Mouse (Mus musculus): ENCODE data around the gene Rs1.
"Not testable (repeated sequence)": the region's sequence is repeated elsewhere in the genome, so short reads cannot be mapped to it uniquely, and the experiment has no call there.

The Rs1 gene

GRCm38 (mm10) chrX:160767713-160768112 is at the start of gene Rs1:
TSS of gene Rs1 (plus strand) at chrX:160768013.
- no peak for DNase-seq (ENCODE audit: low spot score in 2 of 2)

- no peak for DNase-seq (ENCODE audit: low spot score in 2 of 2)
These were observed 32.2 kb upstream of the Rs1 start, which contains the start of gene Ppef1 for GRCm38 (mm10) chrX:160735650-160736049. TSS of gene Ppef1 (minus strand) at chrX:160735765.

GRCm38 (mm10) chrX:160745399-160745798 is 22.4 kb upstream of the Rs1 start:
- no peak for DNase-seq (ENCODE audit: low spot score in 2 of 2)

GRCm38 (mm10) chrX:160748653-160749052 is 19.2 kb upstream of the Rs1 start:
- no peak for DNase-seq (ENCODE audit: low spot score in 2 of 2)

GRCm38 (mm10) chrX:160750808-160751207 is 17.0 kb upstream of the Rs1 start:
- no peak for DNase-seq (ENCODE audit: low spot score in 2 of 2)

GRCm38 (mm10) chrX:160765389-160766232 is 2.2 kb upstream of the Rs1 start:
- peak; percentile 84 to 88 for DNase-seq (ENCODE audit: low spot score in 2 of 2)

- DNase-seq (ENCODE audit: low spot score in 2 of 2): peak in 1 of 2 experiments; percentile 6
These were observed 1.6 kb upstream of the Rs1 start for GRCm38 (mm10) chrX:160766233-160766616.

GRCm38 (mm10) chrX:160769622-160770021 is 1.8 kb downstream of the Rs1 start:
- not testable (repeated sequence) for DNase-seq (ENCODE audit: low spot score in 2 of 2)

- DNase-seq (ENCODE audit: low spot score in 2 of 2): no peak
These were observed 5.2 kb downstream of the Rs1 start for GRCm38 (mm10) chrX:160773033-160773432.

GRCm38 (mm10) chrX:160782276-160782675 is 14.5 kb downstream of the Rs1 start:
- no peak for DNase-seq (ENCODE audit: low spot score in 2 of 2)

GRCm38 (mm10) chrX:160794920-160795319 is 27.1 kb downstream of the Rs1 start:
- no peak for DNase-seq (ENCODE audit: low spot score in 2 of 2)

GRCm38 (mm10) chrX:160804409-160805150 is 36.8 kb downstream of the Rs1 start:
- no peak for DNase-seq (ENCODE audit: low spot score in 2 of 2)

GRCm38 (mm10) chrX:160808226-160808625 is 40.4 kb downstream of the Rs1 start:
- DNase-seq (ENCODE audit: low spot score in 2 of 2): no peak

Data from spleen, postnatal 14 days (tissue).